Mouse (Mus musculus): ENCODE measurements at regions not wholly inside any gene's neighbourhood (a gene's known extent, or its start where the extent isn't known, plus 50 kb on each side); places are given as distances from the start of the nearest gene placed in this dataset.
A peak's percentile ranks its signal among the peaks of the same experiment; 100 is the strongest.
"Not testable (repeated sequence)": the region's sequence is repeated elsewhere in the genome, so short reads cannot be mapped to it uniquely, and the experiment has no call there.

- no peak for DNase-seq
These were observed 77.6 kb downstream of the Elovl4 start for GRCm38 (mm10) chr9:83728428-83728827.

GRCm38 (mm10) chr9:83727462-83728189, 78.5 kb downstream of the Elovl4 start:
- DNase-seq, result peak; percentile 69 to 71

GRCm38 (mm10) chr9:83726979-83727378, 79.1 kb downstream of the Elovl4 start:
- DNase-seq, result no peak

- DNase-seq, result no peak
These were observed 80.0 kb downstream of the Elovl4 start for GRCm38 (mm10) chr9:83726105-83726504.

DNA sequence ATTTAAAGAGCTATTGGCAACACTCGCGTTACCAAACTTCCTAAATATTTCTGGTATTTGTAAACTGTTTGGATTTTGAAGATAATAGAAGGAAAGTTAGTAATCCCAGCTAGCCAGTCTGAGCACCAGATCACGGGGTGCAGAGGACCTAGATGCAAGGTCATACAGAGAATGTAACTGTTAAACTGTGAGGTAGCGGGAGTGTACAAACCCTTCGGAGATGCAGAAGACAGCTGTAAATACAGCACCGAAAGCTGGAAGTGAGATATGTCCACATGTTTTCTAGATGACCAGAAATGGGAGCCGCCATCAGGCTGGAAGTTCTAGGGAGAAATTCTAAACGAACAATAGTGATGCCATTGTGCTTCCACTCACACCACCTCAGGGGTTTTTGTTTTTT, 80.5 kb downstream of the Elovl4 start:
- DNase-seq, result no peak

- DNase-seq, result no peak
These were observed 85.1 kb downstream of the Elovl4 start for GRCm38 (mm10) chr9:83720982-83721381.

GRCm38 (mm10) chr9:83719811-83720210, 86.3 kb downstream of the Elovl4 start:
- no peak for DNase-seq

- DNase-seq, result not testable (repeated sequence)
These were observed 88.0 kb downstream of the Elovl4 start for GRCm38 (mm10) chr9:83718084-83718483.

- no peak for DNase-seq
These were observed 89.8 kb downstream of the Elovl4 start for GRCm38 (mm10) chr9:83716101-83716763.

DNA sequence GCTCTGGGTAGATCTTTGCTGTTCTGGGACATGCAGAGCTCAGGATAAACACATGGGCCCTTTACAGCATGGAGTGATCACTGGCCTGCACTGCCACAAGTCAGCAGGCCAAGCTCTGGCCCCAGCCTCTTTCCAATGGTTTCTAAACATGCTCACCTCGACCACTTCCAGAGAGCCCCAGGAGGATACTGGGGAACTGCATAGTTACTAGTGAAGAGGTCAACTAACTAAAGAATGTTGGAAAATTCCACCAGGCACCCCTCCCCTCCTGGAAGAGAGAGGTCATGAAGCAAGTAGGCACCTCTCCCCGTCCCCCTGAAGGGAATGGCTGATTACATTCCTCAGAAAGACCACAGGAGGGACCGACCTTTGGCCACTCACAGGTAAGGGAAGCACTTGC, 98.7 kb downstream of the Elovl4 start:
- DNase-seq, result no peak

DNA sequence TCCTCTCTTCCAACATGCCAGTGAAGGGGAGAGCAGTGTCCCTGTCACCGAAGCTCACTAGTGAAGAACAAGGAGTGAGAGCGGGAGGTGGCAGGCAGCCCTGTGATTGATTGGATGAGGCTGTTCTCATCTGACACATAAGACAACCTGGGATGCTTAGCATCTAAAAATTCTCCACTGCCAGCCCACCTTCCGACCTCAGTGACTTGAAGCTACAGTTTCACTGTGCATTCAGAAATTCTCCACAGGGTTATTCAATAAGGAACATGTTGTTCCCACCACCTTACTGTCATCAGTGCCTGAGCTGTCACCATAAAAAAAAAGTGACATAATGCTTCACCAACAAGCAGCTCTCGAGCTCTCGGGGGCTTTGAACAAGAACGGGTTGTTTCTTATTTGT, 100.0 kb downstream of the Elovl4 start:
- no peak for DNase-seq

- no peak for DNase-seq
These were observed 101.9 kb downstream of the Elovl4 start for GRCm38 (mm10) chr9:83704186-83704585.

- no peak for DNase-seq
These were observed 105.2 kb downstream of the Elovl4 start for GRCm38 (mm10) chr9:83700916-83701315.

GRCm38 (mm10) chr9:83700056-83700455, 106.0 kb downstream of the Elovl4 start:
- no peak for DNase-seq

- DNase-seq, result peak; percentile 72 to 76
These were observed 114.5 kb downstream of the Elovl4 start for GRCm38 (mm10) chr9:83691332-83692198.
